Mouse (Mus musculus) embryonic fibroblast, embryonic 13.5 days (primary cell): ENCODE results near the gene Gas7.

ENCODE experiments used
- CTCF ChIP-seq: IDR thresholded peaks from 2 replicates; pipeline ENCODE4 v1.5.1; 2011; ENCODE audit warnings: mild to moderate bottlenecking, control low read depth, low read length, moderate library complexity, borderline replicate concordance; ENCODE audit not compliant: insufficient read depth
- POLR2A ChIP-seq: IDR thresholded peaks from 2 replicates; pipeline ENCODE4 v1.6.1; 2011; ENCODE audit warnings: low read depth, mild to moderate bottlenecking, control low read depth, low read length, moderate library complexity

- TF ChIP-seq POLR2A = no peak
- no peak for TF ChIP-seq CTCF
Observed at GRCm38 (mm10) chr11:67694703-67695376, 239.6 kb downstream of the Gas7 start, which contains the start of gene Rcvrn.
